Mouse (Mus musculus): ENCODE measurements around the gene Prrg3. TPM values are rescaled to one million over a fixed set of nuclear protein-coding genes. Genes with fewer than 3 reads are reported as not detected.

Gene Prrg3
- polyA plus RNA-seq, 1 experiment, result 3.5 TPM

DNA sequence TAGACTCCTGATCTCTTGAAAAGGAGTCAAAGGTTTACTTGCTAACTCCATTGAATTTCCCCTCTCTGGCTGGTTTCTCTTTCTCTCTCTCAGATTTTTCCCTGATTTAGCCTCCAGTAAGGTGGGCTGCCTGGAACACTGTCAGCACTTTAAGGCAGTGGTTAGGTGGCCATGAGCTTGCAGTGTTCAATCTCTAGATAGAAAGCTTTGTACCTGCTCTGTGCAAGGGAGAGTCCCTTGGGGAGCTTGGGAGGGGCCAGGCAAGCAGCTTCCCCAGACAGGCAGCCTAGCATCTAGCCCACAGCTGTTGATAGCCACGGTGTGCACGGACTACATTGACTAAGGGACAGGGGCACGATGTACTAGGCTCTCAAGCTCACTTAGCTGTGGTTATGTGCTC is 29.1 kb downstream of the Prrg3 start, which contains the start of gene Cnga2:
Cnga2 (plus strand) TSS at position 301 of the 400 bp plus-strand sequence.
- TF ChIP-seq POLR2A (IDR thresholded peaks at IDR 0.05; ENCODE audit: control insufficient read depth, extremely low read depth, insufficient read depth, low read length, poor library complexity) (no peak), CTCF (IDR thresholded peaks at IDR 0.05; ENCODE audit: borderline replicate concordance, control insufficient read depth, extremely low read depth, insufficient read depth, low read length, poor library complexity) (no peak)
- no peaks in the 10 kb centered on the region for H3K36me3 ChIP-seq (ENCODE audit: control insufficient read depth, insufficient read depth, low read length)
- whole genome bisulfite sequencing, result 80% methylated on average over 3 of the region's 3 CpGs

DNA sequence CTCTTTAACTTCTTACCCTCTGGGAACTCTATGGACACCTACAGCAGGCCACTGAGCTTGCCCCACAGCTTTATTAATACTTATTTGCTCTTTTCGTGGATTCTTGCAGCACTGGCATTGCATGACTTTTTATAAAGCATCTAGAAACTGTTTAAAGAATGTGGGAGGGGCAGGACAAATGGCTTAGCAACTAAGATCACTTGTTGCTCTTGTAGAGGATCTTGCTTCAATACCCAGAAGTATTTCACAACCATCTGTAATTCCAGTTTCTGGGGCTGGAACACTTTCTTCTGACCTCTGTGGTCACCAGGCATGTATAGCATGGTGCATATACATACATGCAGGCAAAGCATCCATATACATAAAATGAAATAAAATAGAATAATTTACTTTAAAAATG is 33.5 kb downstream of the Prrg3 start:
- no peak overlapping the region for H3K4me3 ChIP-seq (ENCODE audit: control insufficient read depth, insufficient read depth, low read length)
- no peaks in the 10 kb centered on the region for H3K27me3 ChIP-seq (ENCODE audit: control insufficient read depth, insufficient read depth, low read length)
- no peak for TF ChIP-seq CTCF (IDR thresholded peaks at IDR 0.05; ENCODE audit: borderline replicate concordance, control insufficient read depth, extremely low read depth, insufficient read depth, low read length, poor library complexity)
- TF ChIP-seq POLR2A (IDR thresholded peaks at IDR 0.05; ENCODE audit: control insufficient read depth, extremely low read depth, insufficient read depth, low read length, poor library complexity), result no peak
- DNase-seq, result no peak
- 90% methylated on average over 1 of the region's 1 CpGs for WGBS
- no peak overlapping the region for H3K27ac ChIP-seq (ENCODE audit: control insufficient read depth, insufficient read depth, low read length)
- H3K4me1 ChIP-seq (replicated peaks; ENCODE audit: control insufficient read depth, insufficient read depth, low read length), result no peaks in the 10 kb centered on the region
- no peaks in the 10 kb centered on the region for H3K36me3 ChIP-seq (ENCODE audit: control insufficient read depth, insufficient read depth, low read length)

More for the DNA sequence above, 29.1 kb downstream of the Prrg3 start, which contains the start of gene Cnga2:
- Histone ChIP-seq H3K27me3 (ENCODE audit: control insufficient read depth, insufficient read depth, low read length) (no peaks in the 10 kb centered on the region), H3K4me1 (replicated peaks; ENCODE audit: control insufficient read depth, insufficient read depth, low read length) (no peaks in the 10 kb centered on the region), H3K4me3 (ENCODE audit: control insufficient read depth, insufficient read depth, low read length) (no peak within 1 kb of the TSS), H3K27ac (ENCODE audit: control insufficient read depth, insufficient read depth, low read length) (no peak within 1 kb of the TSS)
- no peak for DNase-seq

DNA sequence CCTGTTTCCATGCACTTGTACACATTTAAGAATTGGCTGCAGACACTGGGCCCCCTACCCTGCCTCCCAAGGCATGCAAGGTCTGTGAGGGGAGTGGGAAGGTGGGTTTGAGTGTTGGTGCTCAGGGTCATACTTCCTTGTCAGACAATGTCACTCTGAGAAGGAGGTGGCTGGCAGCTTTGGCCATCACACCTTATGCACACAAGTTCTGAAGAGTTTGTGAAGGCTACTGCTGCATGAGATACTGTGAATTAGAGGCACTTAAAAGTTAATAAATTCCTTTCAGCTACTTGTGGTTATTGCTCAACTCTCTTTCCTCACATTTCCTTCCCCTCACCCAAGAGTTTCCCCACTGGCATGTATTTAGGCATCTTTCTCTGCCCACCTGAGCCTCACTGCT is 47.5 kb downstream of the Prrg3 start:
- DNase-seq, result no peak
- no peak for TF ChIP-seq CTCF (IDR thresholded peaks at IDR 0.05; ENCODE audit: borderline replicate concordance, control insufficient read depth, extremely low read depth, insufficient read depth, low read length, poor library complexity)
- TF ChIP-seq POLR2A (IDR thresholded peaks at IDR 0.05; ENCODE audit: control insufficient read depth, extremely low read depth, insufficient read depth, low read length, poor library complexity), result no peak
- no peak overlapping the region for H3K27ac ChIP-seq (ENCODE audit: control insufficient read depth, insufficient read depth, low read length)

GRCm38 (mm10) chrX:72012236-72012635 is 49.8 kb downstream of the Prrg3 start:
- Histone ChIP-seq H3K36me3 (ENCODE audit: control insufficient read depth, insufficient read depth, low read length) (no peaks in the 10 kb centered on the region), H3K27me3 (ENCODE audit: control insufficient read depth, insufficient read depth, low read length) (no peaks in the 10 kb centered on the region), H3K4me1 (replicated peaks; ENCODE audit: control insufficient read depth, insufficient read depth, low read length) (no peaks in the 10 kb centered on the region), H3K4me3 (ENCODE audit: control insufficient read depth, insufficient read depth, low read length) (no peak overlapping the region), H3K27ac (ENCODE audit: control insufficient read depth, insufficient read depth, low read length) (no peak overlapping the region)
- 61% methylated on average over 9 of the region's 9 CpGs for WGBS
- no peak for DNase-seq
- TF ChIP-seq CTCF (IDR thresholded peaks at IDR 0.05; ENCODE audit: borderline replicate concordance, control insufficient read depth, extremely low read depth, insufficient read depth, low read length, poor library complexity) (no peak), POLR2A (IDR thresholded peaks at IDR 0.05; ENCODE audit: control insufficient read depth, extremely low read depth, insufficient read depth, low read length, poor library complexity) (no peak)

More for the DNA sequence above, 47.5 kb downstream of the Prrg3 start:
- H3K4me3 ChIP-seq (ENCODE audit: control insufficient read depth, insufficient read depth, low read length), result no peak overlapping the region
- no peaks in the 10 kb centered on the region for H3K36me3 ChIP-seq (ENCODE audit: control insufficient read depth, insufficient read depth, low read length)
- no peaks in the 10 kb centered on the region for H3K4me1 ChIP-seq (replicated peaks; ENCODE audit: control insufficient read depth, insufficient read depth, low read length)
- no peaks in the 10 kb centered on the region for H3K27me3 ChIP-seq (ENCODE audit: control insufficient read depth, insufficient read depth, low read length)

DNA sequence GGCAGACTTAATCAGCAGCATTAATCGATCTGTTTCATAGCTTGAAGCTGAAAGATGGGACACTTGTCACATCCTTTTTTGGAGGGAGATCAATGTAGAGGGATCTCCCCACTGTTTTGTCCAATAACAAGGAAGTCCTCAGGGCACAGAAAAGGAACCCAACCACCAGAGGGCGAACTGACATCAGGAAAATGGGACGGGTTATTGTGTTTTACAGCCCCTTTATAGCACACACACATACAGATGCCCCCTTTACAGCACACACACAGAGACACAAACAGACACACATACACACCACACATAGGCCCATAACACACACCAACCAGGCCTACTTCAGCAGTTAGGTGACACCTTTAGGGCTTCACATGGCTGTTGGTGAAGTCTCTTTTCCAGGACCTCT is 50.4 kb downstream of the Prrg3 start:
- DNase-seq, result no peak
- H3K4me1 ChIP-seq (replicated peaks; ENCODE audit: control insufficient read depth, insufficient read depth, low read length), result no peaks in the 10 kb centered on the region
- WGBS, result 21% methylated on average over 3 of the region's 3 CpGs
- no peak overlapping the region for H3K4me3 ChIP-seq (ENCODE audit: control insufficient read depth, insufficient read depth, low read length)
- TF ChIP-seq CTCF (IDR thresholded peaks at IDR 0.05; ENCODE audit: borderline replicate concordance, control insufficient read depth, extremely low read depth, insufficient read depth, low read length, poor library complexity), result no peak
- no peak for TF ChIP-seq POLR2A (IDR thresholded peaks at IDR 0.05; ENCODE audit: control insufficient read depth, extremely low read depth, insufficient read depth, low read length, poor library complexity)
- no peaks in the 10 kb centered on the region for H3K36me3 ChIP-seq (ENCODE audit: control insufficient read depth, insufficient read depth, low read length)
- no peak overlapping the region for H3K27ac ChIP-seq (ENCODE audit: control insufficient read depth, insufficient read depth, low read length)
- no peaks in the 10 kb centered on the region for H3K27me3 ChIP-seq (ENCODE audit: control insufficient read depth, insufficient read depth, low read length)

DNA sequence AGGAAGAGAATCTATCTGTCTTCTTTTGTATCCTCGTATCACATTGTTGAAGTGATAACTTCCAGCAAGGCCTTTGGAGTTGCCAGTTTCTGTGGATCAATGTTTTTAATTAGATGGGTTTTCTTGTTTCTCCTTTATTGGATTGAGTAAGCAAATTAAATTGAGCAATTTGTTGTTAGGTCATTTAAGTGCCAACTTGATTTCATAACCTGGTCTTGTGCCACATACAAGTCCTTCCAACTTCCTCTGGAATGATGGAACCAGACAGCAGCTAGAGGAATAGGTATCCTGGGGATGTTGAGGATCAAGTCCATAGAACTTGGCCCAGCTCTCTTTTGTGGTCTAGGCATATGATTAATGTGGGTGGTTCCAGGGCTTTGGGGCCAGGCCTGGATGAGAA is 59.8 kb downstream of the Prrg3 start:
- no peaks in the 10 kb centered on the region for H3K36me3 ChIP-seq (ENCODE audit: control insufficient read depth, insufficient read depth, low read length)
- no peak overlapping the region for H3K4me3 ChIP-seq (ENCODE audit: control insufficient read depth, insufficient read depth, low read length)
- no peak for DNase-seq
- 96% methylated on average over 1 of the region's 1 CpGs for WGBS
- no peak for TF ChIP-seq CTCF (IDR thresholded peaks at IDR 0.05; ENCODE audit: borderline replicate concordance, control insufficient read depth, extremely low read depth, insufficient read depth, low read length, poor library complexity)
- TF ChIP-seq POLR2A (IDR thresholded peaks at IDR 0.05; ENCODE audit: control insufficient read depth, extremely low read depth, insufficient read depth, low read length, poor library complexity), result no peak
- H3K4me1 ChIP-seq (replicated peaks; ENCODE audit: control insufficient read depth, insufficient read depth, low read length), result no peaks in the 10 kb centered on the region
- H3K27ac ChIP-seq (ENCODE audit: control insufficient read depth, insufficient read depth, low read length), result no peak overlapping the region
- H3K27me3 ChIP-seq (ENCODE audit: control insufficient read depth, insufficient read depth, low read length), result no peaks in the 10 kb centered on the region

Other genes with a start within 250 kb of the Prrg3 start
- gene Vma21, start 146.7 kb upstream of the Prrg3 start, polyA plus RNA-seq (2012; rRNA removed), result 2.7 and 3.0 TPM in 2 replicates
- gene Gm1141, start 41.6 kb upstream of the Prrg3 start, polyA plus RNA-seq (2012; rRNA removed), result 0.35 and 0.68 TPM in 2 replicates
- gene Fate1, start 10.4 kb downstream of the Prrg3 start, polyA plus RNA-seq (2012; rRNA removed), result not detected in 2 replicates
- 0.84 and 0.96 TPM in 2 replicates for gene Cnga2, start 29.2 kb downstream of the Prrg3 start, polyA plus RNA-seq (2012; rRNA removed)